Comparison of ENCODE assay signal across 12 mouse cellular contexts in the genomic region with DNA sequence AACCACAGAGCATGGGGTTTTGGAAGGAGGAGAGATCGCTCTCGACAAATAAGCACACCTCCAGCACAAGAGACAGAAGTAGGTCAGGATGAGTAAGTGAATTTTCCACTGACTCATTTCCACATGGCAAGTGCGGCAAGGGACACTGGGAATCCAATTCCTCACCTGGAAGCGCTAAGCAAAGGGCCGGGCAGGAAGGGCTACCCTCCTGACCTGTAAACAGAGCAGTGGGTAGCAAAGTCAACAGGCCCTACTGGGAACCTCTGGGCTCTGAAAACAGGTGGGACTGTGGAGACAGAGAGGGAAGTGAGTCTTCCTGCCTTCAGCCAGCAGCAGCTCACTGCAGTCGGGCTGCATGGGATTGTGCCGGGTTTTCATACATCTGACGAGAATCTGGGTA.
A peak's percentile ranks its signal among the peaks of the same experiment; 100 is the strongest.
DNase-seq lines count a peak whose midpoint lies in the region; ATAC-seq and TF ChIP-seq lines count a peak whose summit lies in the region.
"Had no signal": no experiment of that assay in that cellular context is flagged by ENCODE, and none has a peak within 500 bp of the region (broad histone marks: within the 10 kb centered on the region; RNA-seq: fewer than 3 reads in every experiment).

No protein-coding gene starts in this region.

- ATAC-seq in intestine, embryonic 16.5 days = 0 out of 2 replicates have a peak, but pooled peaks have one; percentile 24
- ATAC-seq in stomach, embryonic 14.5 days (ENCODE audit: insufficient number of reproducible peaks, insufficient read depth, low FRiP score, low read depth) = peak; percentile 69; the same call in 1 of the 2 replicates
- ATAC-seq in megakaryocyte progenitor cell, adult 5-6 weeks (replicated peaks; ENCODE audit: poor library complexity) = no peak

- peaks cover 20% of the 10 kb centered on the region for H3K4me1 ChIP-seq in intestine, embryonic 16.5 days (ENCODE audit: control insufficient read depth, insufficient read depth, low read length)
- H3K4me1 ChIP-seq in stomach, embryonic 14.5 days (ENCODE audit: control insufficient read depth, insufficient read depth, low read length) = peaks cover 17% of the 10 kb centered on the region

- H3K9ac ChIP-seq in intestine, embryonic 16.5 days (ENCODE audit: low read depth, low read length) = no peak overlapping the region
- H3K9ac ChIP-seq in stomach, embryonic 14.5 days (replicated peaks; ENCODE audit: low read depth, low read length) = no peak overlapping the region
- H3K9ac ChIP-seq: forebrain, embryonic 12.5 days; hindbrain, embryonic 13.5 days had no signal

- no peak for TF ChIP-seq CTCF in left cerebral cortex, adult 2 months (IDR thresholded peaks at IDR 0.05)

- H3K27me3 ChIP-seq in intestine, embryonic 16.5 days (replicated peaks; ENCODE audit: control insufficient read depth, insufficient read depth, low read length) = no peaks in the 10 kb centered on the region
- no peaks in the 10 kb centered on the region for H3K27me3 ChIP-seq in stomach, embryonic 14.5 days (ENCODE audit: control insufficient read depth, insufficient read depth, low read length)
- H3K27me3 ChIP-seq: forebrain, embryonic 12.5 days; hindbrain, embryonic 13.5 days had no signal

- WGBS in intestine, embryonic 16.5 days = 47% methylated on average over 8 of the region's 8 CpGs
- WGBS in stomach, embryonic 14.5 days = 48% methylated on average over 8 of the region's 8 CpGs

- no peaks in the 10 kb centered on the region for H3K9me3 ChIP-seq in intestine, embryonic 16.5 days (ENCODE audit: control insufficient read depth, low read length)
- no peaks in the 10 kb centered on the region for H3K9me3 ChIP-seq in stomach, embryonic 14.5 days (ENCODE audit: control insufficient read depth, low read depth, low read length)
- H3K9me3 ChIP-seq: forebrain, embryonic 12.5 days; hindbrain, embryonic 13.5 days had no signal

- H3K4me2 ChIP-seq in intestine, embryonic 16.5 days (ENCODE audit: low read depth, low read length) = no peak overlapping the region
- no peak overlapping the region for H3K4me2 ChIP-seq in stomach, embryonic 14.5 days (replicated peaks; ENCODE audit: low read depth, low read length)
- H3K4me2 ChIP-seq: forebrain, embryonic 12.5 days; hindbrain, embryonic 13.5 days had no signal

- no peaks in the 10 kb centered on the region for H3K36me3 ChIP-seq in intestine, embryonic 16.5 days (ENCODE audit: control insufficient read depth, insufficient read depth, low read length)
- H3K36me3 ChIP-seq in stomach, embryonic 14.5 days (ENCODE audit: control insufficient read depth, insufficient read depth, low read length) = no peaks in the 10 kb centered on the region
- H3K36me3 ChIP-seq: forebrain, embryonic 12.5 days; hindbrain, embryonic 13.5 days had no signal

- DNase-seq in gastrocnemius, adult 18-20 months (ENCODE audit: low spot score) = peak; percentile 65
- no peak for DNase-seq in gastrocnemius, postnatal 14 days
- DNase-seq in left cerebral cortex, adult 2 months (ENCODE audit: extremely low spot score in 1 of 2, low spot score in 2 of 2) = peak; percentile 30 to 43
- no peak for DNase-seq in left cerebral cortex, postnatal 4 days
- no peak for DNase-seq in spleen, adult 12 weeks (ENCODE audit: low spot score)
- DNase-seq: embryo, embryonic 11 days; midbrain, embryonic 14.5 days had no signal

- intact Hi-C loops in gastrocnemius, postnatal 14 days (cut with DNase I; ENCODE audit: low total_unique reads) = no loop called here
- intact Hi-C loops in left cerebral cortex, adult 2 months (cut with DNase I) = loop anchor here (5.0 kb wide), 1 partner anchor 130 kb away; no protein-coding TSS in a partner anchor
- intact Hi-C loops in left cerebral cortex, postnatal 4 days (cut with DNase I) = loop anchor here (10.0 kb wide), 1 partner anchor 182 kb away; a partner anchor contains a TSS

- peak overlapping the region; percentile 22 for H3K4me3 ChIP-seq in left cerebral cortex, adult 2 months
- no peak overlapping the region for H3K4me3 ChIP-seq in intestine, embryonic 16.5 days (ENCODE audit: low read length)
- no peak overlapping the region for H3K4me3 ChIP-seq in stomach, embryonic 14.5 days (ENCODE audit: low read depth, low read length)
- H3K4me3 ChIP-seq: forebrain, embryonic 12.5 days; hindbrain, embryonic 13.5 days had no signal

- H3K27ac ChIP-seq in left cerebral cortex, adult 2 months = peak overlapping the region; percentile 33
- H3K27ac ChIP-seq in intestine, embryonic 16.5 days (ENCODE audit: low read length) = no peak overlapping the region
- no peak overlapping the region; the same call in 1 of the 2 replicates for H3K27ac ChIP-seq in stomach, embryonic 14.5 days (ENCODE audit: low read length)
- H3K27ac ChIP-seq: forebrain, embryonic 12.5 days; hindbrain, embryonic 13.5 days had no signal

Comparison
In these comparisons a context has a peak if more than half of its experiments do, and no peak if none do; other contexts are left out.
1. DNase-seq: peak in gastrocnemius, adult 18-20 months (single experiment) and left cerebral cortex, adult 2 months (2 of 2); none in gastrocnemius, postnatal 14 days (single experiment), left cerebral cortex, postnatal 4 days (single experiment) and spleen, adult 12 weeks (single experiment).